Mouse (Mus musculus) liver, embryonic 12.5 days (tissue): ENCODE measurements around the gene Sntg2. TPM values are rescaled to one million over a fixed set of nuclear protein-coding genes. Genes with fewer than 3 reads are reported as not detected.

Experiments used
- ATAC-seq: fragments of 200-750 bp; cut with Nextera tagmentation; 2 replicates; pipeline ENCODE4 v1.8.0; 2017; ENCODE audit warnings: moderate number of reproducible peaks, mild to moderate bottlenecking, moderate library complexity
- H3K27ac ChIP-seq: fragments of 300-500 bp; sonication (generic); 2 replicates; pipeline ENCODE4 v1.5.1; 2016; ENCODE audit warnings: mild to moderate bottlenecking
- H3K27me3 ChIP-seq: fragments of 300-500 bp; sonication (generic); replicated peaks from 2 replicates; pipeline ENCODE4 v1.6.1; 2016; ENCODE audit warnings: mild to moderate bottlenecking, moderate library complexity
- H3K36me3 ChIP-seq: fragments of 300-500 bp; sonication (generic); 2 replicates; pipeline ENCODE4 v1.6.1; 2016; ENCODE audit warnings: mild to moderate bottlenecking, moderate library complexity
- H3K4me1 ChIP-seq: fragments of 300-500 bp; sonication (generic); 2 replicates; pipeline ENCODE4 v1.6.1; 2016
- H3K4me2 ChIP-seq: fragments of 300-500 bp; sonication (generic); 2 replicates; pipeline ENCODE4 v1.6.1; 2016; ENCODE audit warnings: mild to moderate bottlenecking, moderate library complexity
- H3K4me3 ChIP-seq: fragments of 300-500 bp; sonication (generic); 2 replicates; pipeline ENCODE4 v1.5.1; 2016; ENCODE audit warnings: mild to moderate bottlenecking, moderate library complexity
- H3K9ac ChIP-seq: fragments of 300-500 bp; sonication (generic); 2 replicates; pipeline ENCODE4 v1.6.1; 2016; ENCODE audit warnings: mild to moderate bottlenecking, moderate library complexity
- H3K9me3 ChIP-seq: fragments of 300-500 bp; sonication (generic); replicated peaks from 2 replicates; pipeline ENCODE4 v1.6.1; 2016; ENCODE audit warnings: mild to moderate bottlenecking, moderate library complexity
- WGBS: fragments of 180-500 bp; shearing (Covaris S2); methylation state at CpG from one replicate; pipeline ENCODE4 v1.1.7; 2016; ENCODE audit not compliant: insufficient replicate concordance; 5-methylcytosine and 5-hydroxymethylcytosine counted together
- polyA plus RNA-seq: library from polyadenylated mRNA; unstranded; fragments of >200 nt; fragmentation: Nextera tagmentation; extraction: Ambion mirVana; gene quantifications from 2 replicates; pipeline ENCODE4 v1.2.1, GENCODE M21; 2016

Sntg2 gene
- polyA plus RNA-seq, 1 experiment from 2014 or later, result 0.51 TPM

DNA sequence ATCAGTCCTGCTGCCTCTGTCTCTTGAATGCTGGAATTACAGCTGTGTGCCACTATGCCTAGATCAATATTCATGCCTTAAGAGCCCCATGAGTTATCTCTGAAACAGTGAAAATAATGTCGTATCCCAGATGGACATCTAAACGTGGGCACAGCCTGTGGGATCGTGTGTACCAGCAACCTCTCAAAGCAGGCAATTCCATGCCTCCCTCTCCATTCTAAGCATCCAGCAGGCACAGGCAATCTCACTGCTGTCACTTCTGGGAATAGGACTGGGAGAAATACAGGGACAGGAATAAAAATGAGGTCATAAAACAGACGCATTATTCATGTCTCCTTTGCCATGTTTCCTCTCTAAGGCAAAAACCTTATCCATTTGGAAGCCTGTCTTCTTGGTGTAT, 25.9 kb downstream of the Sntg2 start:
- no peaks in the 10 kb centered on the region for H3K4me1 ChIP-seq
- 69% methylated on average over 4 of the region's 4 CpGs for WGBS
- H3K27me3 ChIP-seq, result no peaks in the 10 kb centered on the region
- no peaks in the 10 kb centered on the region for H3K9me3 ChIP-seq
- no peak overlapping the region for H3K9ac ChIP-seq
- ATAC-seq, result no peak
- H3K36me3 ChIP-seq, result no peaks in the 10 kb centered on the region
- no peak overlapping the region for H3K27ac ChIP-seq
- H3K4me2 ChIP-seq, result no peak overlapping the region
- H3K4me3 ChIP-seq, result no peak overlapping the region

DNA sequence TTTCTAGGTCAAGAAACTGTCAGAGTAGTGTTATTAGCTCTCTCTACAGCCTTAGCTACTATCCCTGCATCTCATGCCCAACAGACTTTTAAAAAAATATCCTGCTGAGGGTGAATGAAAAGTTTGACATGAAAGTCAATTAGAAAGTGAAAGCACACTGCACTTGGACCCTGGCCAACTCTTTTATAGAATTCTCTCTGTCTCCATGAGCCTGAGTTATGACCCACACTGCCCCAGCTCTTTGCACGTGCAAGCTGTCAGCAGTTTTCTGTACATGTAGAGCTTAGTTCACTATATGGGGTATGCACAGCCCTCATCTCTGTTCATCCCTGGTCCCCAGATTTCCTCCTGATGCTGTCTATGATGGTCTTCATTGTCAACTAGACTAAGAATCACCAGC, 28.4 kb downstream of the Sntg2 start:
- Histone ChIP-seq H3K9me3 (no peaks in the 10 kb centered on the region), H3K9ac (no peak overlapping the region), H3K27ac (no peak overlapping the region), H3K27me3 (no peaks in the 10 kb centered on the region), H3K4me1 (no peaks in the 10 kb centered on the region), H3K36me3 (no peaks in the 10 kb centered on the region), H3K4me3 (no peak overlapping the region), H3K4me2 (no peak overlapping the region)
- 37% methylated on average over 1 of the region's 1 CpGs for WGBS
- no peak for ATAC-seq

DNA sequence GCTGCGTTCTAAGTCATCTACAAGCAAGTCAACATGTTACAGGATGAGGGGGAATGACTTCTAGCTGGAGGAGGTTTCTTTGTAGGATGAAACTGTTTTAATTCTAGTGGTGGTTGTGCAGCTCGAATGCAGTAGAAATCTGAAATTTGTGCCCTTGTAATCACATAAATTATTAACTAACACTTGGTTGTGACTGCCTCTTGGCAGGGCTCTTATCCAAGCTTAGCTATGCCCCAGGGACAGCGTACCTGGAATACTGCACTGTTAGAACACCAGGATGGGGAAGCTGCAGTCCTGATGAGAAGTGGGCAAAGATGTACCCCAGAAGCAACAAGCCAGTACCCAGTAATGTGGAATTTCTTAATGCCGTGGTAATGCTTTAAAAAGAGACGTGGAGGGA, 36.9 kb downstream of the Sntg2 start:
- Histone ChIP-seq H3K36me3 (no peaks in the 10 kb centered on the region), H3K4me1 (no peaks in the 10 kb centered on the region), H3K9ac (no peak overlapping the region), H3K27me3 (no peaks in the 10 kb centered on the region), H3K9me3 (no peaks in the 10 kb centered on the region), H3K4me2 (no peak overlapping the region), H3K27ac (no peak overlapping the region), H3K4me3 (no peak overlapping the region)
- no peak for ATAC-seq
- WGBS, result 57% methylated on average over 5 of the region's 5 CpGs

DNA sequence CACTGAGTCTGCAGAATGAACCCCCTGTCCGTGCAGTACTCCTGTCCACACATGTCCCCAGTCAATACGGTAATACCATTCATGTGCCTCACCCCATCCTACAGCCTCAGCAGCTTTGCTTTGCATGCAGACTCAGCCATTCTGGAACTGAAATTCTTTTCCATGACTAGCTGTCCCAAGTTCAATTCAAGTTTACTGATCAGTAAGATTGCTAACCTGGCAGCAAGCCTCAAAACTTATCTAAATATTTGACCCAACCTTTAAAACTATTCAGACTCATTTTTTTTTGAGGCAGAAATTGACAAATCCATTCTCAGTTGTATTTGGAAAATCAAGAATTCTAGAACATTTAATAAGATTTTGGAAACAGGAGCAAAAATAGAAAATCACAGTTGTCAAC, 38.7 kb downstream of the Sntg2 start:
- ATAC-seq, result no peak
- H3K4me2 ChIP-seq, result no peak overlapping the region
- no peaks in the 10 kb centered on the region for H3K36me3 ChIP-seq
- H3K4me1 ChIP-seq, result no peaks in the 10 kb centered on the region
- no peaks in the 10 kb centered on the region for H3K27me3 ChIP-seq
- H3K4me3 ChIP-seq, result no peak overlapping the region
- no peak overlapping the region for H3K27ac ChIP-seq
- WGBS, result 92% methylated on average over 2 of the region's 2 CpGs
- H3K9ac ChIP-seq, result no peak overlapping the region
- H3K9me3 ChIP-seq, result no peaks in the 10 kb centered on the region

DNA sequence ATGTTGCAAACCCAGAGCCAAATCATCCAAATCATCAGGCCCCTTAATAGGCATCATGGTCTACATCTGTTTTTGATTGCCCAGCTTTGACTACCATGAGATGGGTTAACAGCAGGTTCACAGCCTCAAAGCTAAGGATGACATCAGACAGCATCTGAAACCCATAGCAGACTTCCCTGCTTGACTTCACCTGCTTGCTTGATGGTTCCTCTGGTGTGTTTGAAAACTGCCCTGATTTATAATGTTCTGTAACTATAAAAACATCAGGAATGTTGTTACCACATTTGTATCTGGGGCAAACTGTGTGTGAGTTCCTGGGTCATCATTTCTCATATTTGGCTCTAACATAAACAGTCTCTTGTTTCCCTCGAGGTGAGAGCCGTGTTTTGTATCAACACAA, 55.2 kb downstream of the Sntg2 start:
- WGBS, result 54% methylated on average over 2 of the region's 2 CpGs
- Histone ChIP-seq H3K27me3 (no peaks in the 10 kb centered on the region), H3K4me2 (no peak overlapping the region), H3K4me3 (no peak overlapping the region), H3K36me3 (no peaks in the 10 kb centered on the region), H3K9ac (no peak overlapping the region), H3K4me1 (no peaks in the 10 kb centered on the region), H3K9me3 (no peaks in the 10 kb centered on the region), H3K27ac (no peak overlapping the region)
- no peak for ATAC-seq

DNA sequence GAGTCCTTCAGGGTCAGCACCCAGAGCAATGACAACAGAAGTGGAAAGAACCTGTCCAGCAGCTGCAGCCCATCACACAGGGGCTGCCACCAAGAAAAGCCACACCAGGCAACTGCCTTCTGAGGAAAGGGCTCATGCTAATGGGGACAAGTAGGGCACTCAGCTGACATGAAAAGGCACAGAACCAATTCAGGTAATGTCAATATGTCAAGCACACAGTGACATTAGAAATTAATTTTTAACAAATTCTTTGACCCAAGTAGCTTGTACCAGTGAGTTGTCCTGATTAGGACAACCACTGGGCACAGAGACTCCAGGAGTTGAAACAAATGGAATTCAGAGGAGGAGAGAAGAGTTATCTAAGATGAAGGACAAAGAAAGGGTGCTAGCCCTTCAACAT, 60.2 kb downstream of the Sntg2 start:
- Histone ChIP-seq H3K27ac (no peak overlapping the region), H3K9ac (no peak overlapping the region), H3K9me3 (no peaks in the 10 kb centered on the region), H3K4me3 (no peak overlapping the region), H3K36me3 (no peaks in the 10 kb centered on the region), H3K27me3 (no peaks in the 10 kb centered on the region), H3K4me1 (no peaks in the 10 kb centered on the region), H3K4me2 (no peak overlapping the region)
- no peak for ATAC-seq

DNA sequence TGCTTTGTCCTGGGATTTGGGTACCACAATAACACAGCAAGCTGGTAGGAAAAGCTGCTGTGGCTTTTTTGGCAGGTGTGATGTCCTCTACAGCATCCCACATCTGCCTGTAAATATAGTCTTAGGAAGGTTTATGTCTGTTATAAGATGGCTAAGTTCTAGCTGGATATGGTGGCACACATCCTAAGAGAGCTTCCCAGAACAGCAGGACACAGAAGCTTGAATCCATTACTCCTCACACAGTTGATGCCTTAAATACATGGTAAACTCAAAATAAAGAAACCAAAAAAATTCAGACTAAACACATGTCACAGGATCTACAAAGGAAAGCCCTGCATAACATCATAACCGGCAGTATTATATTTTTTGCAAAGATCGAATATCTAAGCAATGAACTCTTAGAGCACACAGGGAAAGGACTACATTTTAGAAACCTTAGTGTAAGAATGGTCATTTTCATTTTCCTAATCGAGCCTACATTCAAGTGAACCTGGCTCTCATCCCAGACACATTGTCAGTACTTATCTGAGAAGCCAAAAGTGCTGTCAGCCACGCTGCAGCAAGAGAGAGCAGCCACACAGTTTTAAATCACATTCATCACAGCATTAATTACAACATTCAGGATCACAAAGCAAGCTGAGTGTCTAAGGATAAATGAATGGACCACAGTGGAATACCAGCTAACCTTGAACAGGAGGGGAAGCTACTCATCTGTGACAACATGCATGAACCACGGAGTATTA, 64.8 kb downstream of the Sntg2 start:
- Histone ChIP-seq H3K36me3 (no peaks in the 10 kb centered on the region), H3K27me3 (no peaks in the 10 kb centered on the region), H3K4me1 (no peaks in the 10 kb centered on the region), H3K4me2 (no peak overlapping the region), H3K9ac (no peak overlapping the region), H3K9me3 (no peaks in the 10 kb centered on the region), H3K27ac (no peak overlapping the region), H3K4me3 (no peak overlapping the region)
- 55% methylated on average over 5 of the region's 5 CpGs for WGBS
- ATAC-seq, result no peak

DNA sequence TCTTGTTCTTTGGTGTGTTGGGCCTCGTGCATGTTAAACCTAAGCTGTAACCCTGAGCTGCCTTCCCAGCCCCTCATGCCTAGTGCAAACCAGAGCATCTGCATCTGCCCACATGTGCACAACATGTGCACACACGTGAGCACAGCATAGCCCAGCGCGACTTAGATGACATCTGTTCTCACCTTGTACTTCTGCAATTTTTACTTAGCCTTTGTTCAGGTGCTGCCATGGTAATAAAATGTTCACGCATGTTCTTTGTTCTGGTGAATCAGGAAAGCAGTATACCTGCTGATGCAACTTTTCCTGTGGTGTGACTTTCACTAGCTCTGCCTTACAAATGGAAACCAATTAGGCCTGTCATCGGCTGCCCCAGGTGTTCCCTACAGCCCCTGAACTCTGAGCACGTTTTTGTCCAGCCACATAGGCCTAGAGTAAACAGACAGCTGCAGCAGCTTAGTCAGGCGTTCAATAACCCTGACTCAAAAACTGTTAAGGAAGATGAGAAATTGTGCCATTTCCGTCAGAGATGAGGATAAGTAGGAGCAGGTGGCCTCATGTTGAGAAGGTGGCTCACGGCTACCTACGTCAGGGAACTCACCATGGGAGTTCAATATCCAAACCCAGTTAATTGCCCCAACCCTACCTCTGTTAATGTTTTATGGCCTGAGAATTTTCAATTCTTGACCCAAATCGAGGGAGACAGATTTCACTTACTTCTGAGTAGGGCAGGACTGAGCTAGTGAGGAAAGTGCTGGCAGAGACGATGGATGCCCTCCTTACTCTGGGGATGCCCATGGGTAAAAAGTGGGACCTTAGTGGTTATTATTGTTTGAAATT, 80.2 kb downstream of the Sntg2 start:
- no peak overlapping the region for H3K4me2 ChIP-seq
- no peak overlapping the region for H3K4me3 ChIP-seq
- no peak for ATAC-seq
- no peak overlapping the region for H3K27ac ChIP-seq
- no peaks in the 10 kb centered on the region for H3K4me1 ChIP-seq
- no peaks in the 10 kb centered on the region for H3K27me3 ChIP-seq
- no peaks in the 10 kb centered on the region for H3K36me3 ChIP-seq
- 67% methylated on average over 13 of the region's 13 CpGs for WGBS
- H3K9ac ChIP-seq, result no peak overlapping the region
- H3K9me3 ChIP-seq, result no peaks in the 10 kb centered on the region

DNA sequence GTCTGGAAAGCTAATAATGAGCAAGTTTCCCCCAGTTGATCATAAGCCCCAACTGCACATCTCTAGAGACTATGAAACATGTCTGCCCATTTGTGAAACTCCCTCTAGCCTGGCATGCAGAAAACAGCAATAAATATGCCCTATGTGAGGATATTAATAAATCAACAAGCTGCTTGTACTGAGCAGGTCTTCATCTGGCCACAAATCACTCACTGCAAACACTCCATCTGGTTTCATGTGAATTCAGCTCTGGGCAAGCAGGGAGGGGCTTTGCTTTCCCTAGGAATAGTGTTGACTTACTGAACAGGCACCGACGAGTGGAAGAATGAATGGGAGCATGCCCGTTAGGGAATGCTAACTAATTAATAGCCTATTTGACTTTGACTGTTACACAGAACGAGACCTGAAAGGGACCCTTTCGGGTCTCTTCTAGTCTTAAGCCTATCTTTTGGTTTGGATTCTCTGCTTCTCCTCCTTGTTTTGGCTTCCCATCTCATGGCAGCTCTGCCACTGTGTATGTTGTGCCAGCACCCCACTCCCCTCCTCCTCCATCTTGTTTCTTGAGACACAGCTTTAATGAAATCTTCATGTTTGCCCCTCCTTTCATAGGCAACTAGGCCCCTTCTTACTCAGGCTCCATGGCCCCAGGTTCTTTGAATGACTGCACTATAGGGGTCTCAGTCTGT, 86.1 kb downstream of the Sntg2 start:
- WGBS, result 57% methylated on average over 5 of the region's 5 CpGs

DNA sequence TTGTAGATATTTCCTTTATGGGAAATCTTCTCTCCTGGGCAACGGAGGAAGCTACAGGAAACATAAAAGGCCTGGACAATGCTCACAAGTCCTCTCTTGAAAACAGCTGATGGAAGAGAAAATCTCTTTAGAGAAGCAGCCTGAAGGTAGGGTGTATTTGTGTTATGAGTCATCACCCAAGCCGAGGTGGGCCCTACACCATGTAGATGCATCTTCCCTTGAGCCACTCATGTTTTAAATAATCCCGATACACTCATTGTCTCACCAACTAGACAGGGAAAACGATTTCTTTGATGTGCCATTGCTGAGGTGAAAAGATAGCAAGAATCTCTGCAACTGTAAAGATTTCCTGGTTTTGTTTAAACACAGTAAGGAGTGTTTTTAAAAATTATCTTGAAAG, 89.4 kb downstream of the Sntg2 start:
- H3K36me3 ChIP-seq, result no peaks in the 10 kb centered on the region
- 60% methylated on average over 4 of the region's 4 CpGs for WGBS
- no peak overlapping the region for H3K9ac ChIP-seq
- H3K4me2 ChIP-seq, result no peak overlapping the region
- no peaks in the 10 kb centered on the region for H3K4me1 ChIP-seq
- no peaks in the 10 kb centered on the region for H3K27me3 ChIP-seq
- no peak overlapping the region for H3K4me3 ChIP-seq
- no peaks in the 10 kb centered on the region for H3K9me3 ChIP-seq
- ATAC-seq, result no peak
- no peak overlapping the region for H3K27ac ChIP-seq

More for the DNA sequence above, 86.1 kb downstream of the Sntg2 start:
- Histone ChIP-seq H3K4me2 (no peak overlapping the region), H3K27ac (no peak overlapping the region), H3K4me1 (no peaks in the 10 kb centered on the region), H3K27me3 (no peaks in the 10 kb centered on the region), H3K9me3 (no peaks in the 10 kb centered on the region), H3K9ac (no peak overlapping the region), H3K4me3 (no peak overlapping the region), H3K36me3 (no peaks in the 10 kb centered on the region)
- ATAC-seq, result no peak

DNA sequence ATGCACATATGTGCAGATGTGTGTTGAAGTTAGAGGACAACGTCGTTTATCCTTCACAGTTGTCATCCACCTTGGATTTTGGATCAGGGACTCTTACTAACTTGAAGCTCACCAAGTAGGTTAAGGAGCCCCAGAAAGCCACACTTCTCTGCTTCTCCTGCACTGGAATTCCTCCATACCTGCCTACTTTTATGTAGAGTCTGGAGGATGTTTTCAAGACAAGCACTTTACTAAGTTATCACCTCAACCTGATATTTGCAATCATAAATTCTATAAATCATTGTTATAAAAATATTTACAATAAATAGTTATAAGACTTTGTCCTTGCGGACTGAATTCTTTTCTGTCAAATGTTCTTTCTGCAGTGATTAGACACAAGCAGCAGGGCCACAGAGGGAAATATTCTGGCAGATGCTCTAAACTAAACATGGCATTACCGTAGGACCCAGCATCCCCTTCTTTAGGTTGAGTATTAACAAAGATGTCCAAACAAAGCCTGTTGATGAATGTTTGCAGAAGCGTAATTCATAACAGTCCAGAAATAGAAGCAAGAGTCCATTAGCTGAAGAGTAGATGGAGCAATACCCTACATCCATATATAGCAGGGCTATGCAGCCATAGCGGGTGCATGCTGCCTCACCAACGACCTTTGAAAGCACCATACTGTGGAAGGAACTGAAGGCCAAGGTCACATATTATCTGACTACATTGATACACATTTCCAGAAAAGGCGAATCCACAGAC, 100.8 kb downstream of the Sntg2 start:
- no peak overlapping the region for H3K4me2 ChIP-seq
- WGBS, result 66% methylated on average over 8 of the region's 8 CpGs
- no peak overlapping the region for H3K27ac ChIP-seq
- no peak overlapping the region for H3K9ac ChIP-seq
- no peaks in the 10 kb centered on the region for H3K36me3 ChIP-seq
- H3K4me1 ChIP-seq, result no peaks in the 10 kb centered on the region
- H3K27me3 ChIP-seq, result no peaks in the 10 kb centered on the region
- H3K9me3 ChIP-seq, result no peaks in the 10 kb centered on the region
- H3K4me3 ChIP-seq, result no peak overlapping the region
- no peak for ATAC-seq

DNA sequence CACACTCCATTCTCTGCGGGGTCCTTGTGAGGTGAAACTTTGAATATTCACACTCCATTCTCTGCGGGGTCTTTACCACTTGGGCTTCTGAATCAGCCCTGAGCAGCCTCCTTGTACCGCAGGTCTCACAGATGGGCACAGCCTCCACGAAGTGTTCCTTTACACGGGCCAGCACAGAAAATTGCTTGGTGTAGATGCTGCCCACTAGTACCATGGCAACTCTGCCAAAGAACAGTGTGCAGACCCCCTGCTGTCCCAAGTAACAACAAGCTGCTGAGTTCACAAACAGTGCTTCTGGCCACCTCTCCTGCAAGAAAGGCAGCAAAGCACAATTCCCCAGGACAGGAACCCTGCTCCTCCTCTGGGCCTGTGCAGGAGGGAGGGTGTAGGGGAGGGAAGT, 109.0 kb downstream of the Sntg2 start:
- 49% methylated on average over 5 of the region's 5 CpGs for WGBS
- Histone ChIP-seq H3K4me3 (no peak overlapping the region), H3K36me3 (no peaks in the 10 kb centered on the region), H3K4me2 (no peak overlapping the region), H3K9me3 (no peaks in the 10 kb centered on the region), H3K4me1 (no peaks in the 10 kb centered on the region), H3K27me3 (no peaks in the 10 kb centered on the region), H3K9ac (no peak overlapping the region), H3K27ac (no peak overlapping the region)
- no peak for ATAC-seq
